Mouse (Mus musculus): ENCODE data around the gene Serpinb6a. TPM values are rescaled to one million over a fixed set of nuclear protein-coding genes. Genes with fewer than 3 reads are reported as not detected.

The Serpinb6a gene
- polyA plus RNA-seq, 1 experiment from 2014 or later = 33.7 TPM

DNA sequence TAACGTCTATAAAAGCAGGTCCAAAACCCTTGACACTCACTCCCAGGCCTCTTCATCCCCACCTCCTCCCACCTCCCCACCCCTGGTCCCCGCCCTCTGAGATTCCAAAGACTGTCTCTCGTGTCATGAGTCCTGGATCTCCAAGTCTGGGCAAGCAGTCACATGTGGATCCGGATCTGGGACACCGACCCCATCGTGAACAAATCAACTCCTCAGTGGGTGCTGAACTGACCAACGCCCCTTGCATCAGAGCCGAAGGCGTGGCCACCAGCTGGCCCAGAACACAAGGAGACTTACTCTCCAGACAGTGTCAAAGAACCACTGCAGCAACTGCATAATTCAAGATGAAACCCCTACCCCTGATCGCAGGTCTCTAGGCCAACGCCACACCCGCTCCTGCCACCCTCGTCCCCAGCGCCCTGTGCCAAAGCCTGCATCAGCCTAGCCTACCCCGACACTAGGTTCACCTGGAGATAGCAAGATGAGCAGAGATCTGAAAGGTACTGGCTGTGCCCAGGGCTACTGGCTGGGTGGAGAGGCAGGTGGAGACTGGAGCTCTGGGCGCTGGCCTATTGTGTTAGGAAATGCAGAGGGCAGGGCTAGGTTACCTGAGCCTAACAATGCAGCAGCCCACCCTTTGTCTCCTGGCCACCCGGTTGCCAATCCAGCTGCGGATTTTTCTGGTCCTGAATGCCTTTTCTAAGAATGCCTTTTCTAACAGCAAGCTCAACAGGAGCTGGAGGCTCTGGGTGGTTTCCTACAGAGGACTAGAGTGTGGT is 97.2 kb downstream of the Serpinb6a start, which contains the start of gene Serpinb6c:
Gene Serpinb6c (minus strand): TSS at position 533 of the 779 bp plus-strand sequence.
- H3K4me3 ChIP-seq (ENCODE audit: low read depth, low read length) = no peak within 1 kb of the TSS
- 77% methylated on average over 18 of the region's 18 CpGs for WGBS

GRCm38 (mm10) chr13:33903290-33903689 is 99.3 kb downstream of the Serpinb6a start:
- H3K9me3 ChIP-seq (replicated peaks; ENCODE audit: control insufficient read depth, low read length, poor library complexity, severe bottlenecking) = no peaks in the 10 kb centered on the region
- no peak overlapping the region for H3K4me2 ChIP-seq (ENCODE audit: low read length)
- no peaks in the 10 kb centered on the region for H3K4me1 ChIP-seq (ENCODE audit: control insufficient read depth, insufficient read depth, low read length)
- H3K27ac ChIP-seq (ENCODE audit: low read length) = no peak overlapping the region
- no peaks in the 10 kb centered on the region for H3K27me3 ChIP-seq (ENCODE audit: control insufficient read depth, insufficient read depth, low read depth, low read length)
- ATAC-seq = no peak
- WGBS = 87% methylated on average over 2 of the region's 2 CpGs
- H3K9ac ChIP-seq (ENCODE audit: low read depth, low read length) = no peak overlapping the region
- H3K36me3 ChIP-seq (ENCODE audit: control insufficient read depth, insufficient read depth, low read length) = no peaks in the 10 kb centered on the region
- H3K4me3 ChIP-seq (ENCODE audit: low read depth, low read length) = no peak overlapping the region

More for the DNA sequence above, 97.2 kb downstream of the Serpinb6a start, which contains the start of gene Serpinb6c:
- Histone ChIP-seq H3K27me3 (ENCODE audit: control insufficient read depth, insufficient read depth, low read depth, low read length) (no peaks in the 10 kb centered on the region), H3K9ac (ENCODE audit: low read depth, low read length) (no peak within 1 kb of the TSS), H3K4me1 (ENCODE audit: control insufficient read depth, insufficient read depth, low read length) (no peaks in the 10 kb centered on the region), H3K9me3 (replicated peaks; ENCODE audit: control insufficient read depth, low read length, poor library complexity, severe bottlenecking) (no peaks in the 10 kb centered on the region), H3K27ac (ENCODE audit: low read length) (no peak within 1 kb of the TSS), H3K4me2 (ENCODE audit: low read length) (no peak within 1 kb of the TSS), H3K36me3 (ENCODE audit: control insufficient read depth, insufficient read depth, low read length) (no peaks in the 10 kb centered on the region)
- no peak for ATAC-seq

GRCm38 (mm10) chr13:33894207-33894606 is 108.4 kb downstream of the Serpinb6a start:
- H3K27ac ChIP-seq (ENCODE audit: low read length) = no peak overlapping the region
- no peak overlapping the region for H3K4me2 ChIP-seq (ENCODE audit: low read length)
- no peak overlapping the region for H3K9ac ChIP-seq (ENCODE audit: low read depth, low read length)
- no peaks in the 10 kb centered on the region for H3K27me3 ChIP-seq (ENCODE audit: control insufficient read depth, insufficient read depth, low read depth, low read length)
- ATAC-seq = no peak
- 42% methylated on average over 2 of the region's 2 CpGs for WGBS
- H3K36me3 ChIP-seq (ENCODE audit: control insufficient read depth, insufficient read depth, low read length) = no peaks in the 10 kb centered on the region
- no peaks in the 10 kb centered on the region for H3K9me3 ChIP-seq (replicated peaks; ENCODE audit: control insufficient read depth, low read length, poor library complexity, severe bottlenecking)
- H3K4me3 ChIP-seq (ENCODE audit: low read depth, low read length) = no peak overlapping the region
- no peaks in the 10 kb centered on the region for H3K4me1 ChIP-seq (ENCODE audit: control insufficient read depth, insufficient read depth, low read length)

Other genes starting within 250 kb of the Serpinb6a start
- gene Serpinb6e, start 159.4 kb downstream of the Serpinb6a start, polyA plus RNA-seq (2015; fragmentation: Nextera tagmentation; extraction: Ambion mirVana) = not detected in 2 replicates
- 0.21 and 0.36 TPM in 2 replicates for gene Serpinb6c, start 97.1 kb downstream of the Serpinb6a start, polyA plus RNA-seq (2015; fragmentation: Nextera tagmentation; extraction: Ambion mirVana)
- gene Nqo2, start 38.1 kb downstream of the Serpinb6a start, polyA plus RNA-seq (2015; fragmentation: Nextera tagmentation; extraction: Ambion mirVana) = 6.3 and 7.7 TPM in 2 replicates
- gene Ripk1, start 431 bp downstream of the Serpinb6a start, polyA plus RNA-seq (2015; fragmentation: Nextera tagmentation; extraction: Ambion mirVana) = 4.9 and 6.4 TPM in 2 replicates
- 39.2 and 45.1 TPM in 2 replicates for gene Bphl, start 34.8 kb upstream of the Serpinb6a start, polyA plus RNA-seq (2015; fragmentation: Nextera tagmentation; extraction: Ambion mirVana)
- gene Tubb2a, start 75.2 kb upstream of the Serpinb6a start, polyA plus RNA-seq (2015; fragmentation: Nextera tagmentation; extraction: Ambion mirVana) = 3,297 and 3,828 TPM in 2 replicates
- 1,230 and 1,315 TPM in 2 replicates for gene Tubb2b, start 127.7 kb upstream of the Serpinb6a start, polyA plus RNA-seq (2015; fragmentation: Nextera tagmentation; extraction: Ambion mirVana)
- gene Psmg4, start 160.2 kb upstream of the Serpinb6a start, polyA plus RNA-seq (2015; fragmentation: Nextera tagmentation; extraction: Ambion mirVana) = 71.6 and 74.6 TPM in 2 replicates

Data from midbrain, embryonic 16.5 days (tissue).